Mouse (Mus musculus) heart, embryonic 16.5 days (tissue): ENCODE results near the gene Haus2. TPM values are rescaled to one million over a fixed set of nuclear protein-coding genes. Genes with fewer than 3 reads are reported as not detected.
"Not testable (repeated sequence)": the region's sequence is repeated elsewhere in the genome, so short reads cannot be mapped to it uniquely, and the experiment has no call there.

Source experiments
- ATAC-seq: fragments of 200-750 bp; cut with Nextera tagmentation; replicated peaks from 2 replicates; pipeline ENCODE4 v1.8.0; 2017; ENCODE audit warnings: moderate number of reproducible peaks; ENCODE audit not compliant: insufficient read depth, low FRiP score; ENCODE audit errors: extremely low read depth
- H3K27ac ChIP-seq: fragments of 300-500 bp; sonication (generic); 2 replicates; pipeline ENCODE4 v1.5.1; 2014; ENCODE audit warnings: mild to moderate bottlenecking, low read length, control low read depth, moderate library complexity
- H3K27me3 ChIP-seq: fragments of 300-500 bp; sonication (generic); 2 replicates; pipeline ENCODE4 v1.6.1; 2014; ENCODE audit warnings: low read length, mixed read lengths; ENCODE audit not compliant: control insufficient read depth, insufficient read depth
- H3K36me3 ChIP-seq: fragments of 300-500 bp; sonication (generic); 2 replicates; pipeline ENCODE4 v1.6.1; 2014; ENCODE audit not compliant: control insufficient read depth, insufficient read depth
- H3K4me1 ChIP-seq: fragments of 300-500 bp; sonication (generic); 2 replicates; pipeline ENCODE4 v1.6.1; 2014; ENCODE audit warnings: low read length, mixed read lengths; ENCODE audit not compliant: control insufficient read depth, insufficient read depth
- H3K4me2 ChIP-seq: fragments of 300-500 bp; sonication (generic); 2 replicates; pipeline ENCODE4 v1.6.1; 2014; ENCODE audit warnings: low read depth, mild to moderate bottlenecking, control low read depth, low read length
- H3K4me3 ChIP-seq: fragments of 300-500 bp; sonication (generic); 2 replicates; pipeline ENCODE4 v1.5.1; 2014; ENCODE audit warnings: mild to moderate bottlenecking, control low read depth, low read length
- H3K9ac ChIP-seq: fragments of 300-500 bp; sonication (generic); 2 replicates; pipeline ENCODE4 v1.6.1; 2014; ENCODE audit warnings: low read length, control low read depth
- H3K9me3 ChIP-seq: fragments of 300-500 bp; sonication (generic); replicated peaks from 2 replicates; pipeline ENCODE4 v1.6.1; 2016; ENCODE audit warnings: low read length; ENCODE audit not compliant: control insufficient read depth
- WGBS: fragments of 180-500 bp; shearing (Covaris S2); extraction: QIAGEN DNeasy Blood & Tissue Kit; methylation state at CpG from one replicate; pipeline ENCODE4 v1.1.7; 2014; 5-methylcytosine and 5-hydroxymethylcytosine counted together
- polyA plus RNA-seq: library from polyadenylated mRNA; unstranded; fragments of >200 nt; fragmentation: Nextera tagmentation; extraction: Ambion mirVana; gene quantifications from 2 replicates; pipeline ENCODE4 v1.2.1, GENCODE M21; 2015

Gene Haus2
- polyA plus RNA-seq, 1 experiment from 2014 or later, result 19.3 TPM

DNA sequence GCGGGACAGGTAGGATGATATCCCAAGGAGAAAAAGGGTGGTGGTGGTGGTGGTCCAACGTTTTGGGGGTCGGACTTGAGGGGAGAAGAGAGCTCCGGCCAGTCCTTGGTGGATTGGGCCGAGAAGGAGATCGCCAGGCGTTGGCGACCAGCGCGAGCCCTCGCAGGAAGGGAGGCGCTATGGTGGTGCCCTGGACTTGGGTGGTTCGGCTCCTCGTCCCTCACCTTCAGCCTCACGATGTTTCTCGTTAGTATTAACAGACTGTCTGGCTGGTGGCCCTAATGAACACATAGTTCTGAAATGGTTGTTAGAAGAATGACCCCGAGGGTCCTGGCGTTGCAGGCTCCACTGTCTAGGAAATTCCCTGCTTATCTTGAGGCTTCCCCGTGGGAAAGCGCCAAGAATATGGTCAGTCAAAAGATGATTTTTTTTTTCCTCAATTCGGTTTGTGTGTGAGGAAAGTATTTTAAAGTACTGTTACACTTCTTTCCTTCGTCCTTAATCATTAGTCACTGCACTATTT lies 41.3 kb upstream of the Haus2 start:
- H3K9me3 ChIP-seq, result no peaks in the 10 kb centered on the region
- H3K36me3 ChIP-seq, result peaks cover 2% of the 10 kb centered on the region; the same call in 1 of the 2 replicates
- ATAC-seq, result peak; percentile 73
- H3K9ac ChIP-seq, result peak overlapping the region; percentile 86
- no peaks in the 10 kb centered on the region for H3K27me3 ChIP-seq
- H3K4me2 ChIP-seq, result peak overlapping the region; percentile 71
- peaks cover 13% of the 10 kb centered on the region for H3K4me1 ChIP-seq
- H3K4me3 ChIP-seq, result peak overlapping the region; percentile 69
- peak overlapping the region; percentile 88 for H3K27ac ChIP-seq
- WGBS, result under 1% methylated on average over 22 of the region's 22 CpGs

DNA sequence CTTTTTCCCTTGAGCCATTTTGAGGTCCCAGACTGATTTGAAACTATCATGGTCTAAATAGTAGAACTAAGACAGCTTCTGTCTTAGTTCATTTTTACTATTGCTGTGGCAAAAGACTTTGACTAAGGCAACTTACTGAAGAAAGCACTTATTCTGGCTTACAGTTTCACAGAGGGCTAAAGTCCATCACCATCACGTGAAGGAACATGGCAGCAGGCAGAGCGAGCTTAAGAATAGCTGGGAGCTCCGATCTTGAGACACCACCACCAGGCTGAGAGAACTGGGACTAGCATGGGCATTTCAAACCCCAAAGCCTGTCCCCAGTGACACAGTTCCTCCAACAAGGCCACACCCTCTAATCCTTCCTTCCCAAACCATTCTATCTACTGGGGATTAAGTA lies 38.1 kb upstream of the Haus2 start:
- H3K4me3 ChIP-seq, result no peak overlapping the region

DNA sequence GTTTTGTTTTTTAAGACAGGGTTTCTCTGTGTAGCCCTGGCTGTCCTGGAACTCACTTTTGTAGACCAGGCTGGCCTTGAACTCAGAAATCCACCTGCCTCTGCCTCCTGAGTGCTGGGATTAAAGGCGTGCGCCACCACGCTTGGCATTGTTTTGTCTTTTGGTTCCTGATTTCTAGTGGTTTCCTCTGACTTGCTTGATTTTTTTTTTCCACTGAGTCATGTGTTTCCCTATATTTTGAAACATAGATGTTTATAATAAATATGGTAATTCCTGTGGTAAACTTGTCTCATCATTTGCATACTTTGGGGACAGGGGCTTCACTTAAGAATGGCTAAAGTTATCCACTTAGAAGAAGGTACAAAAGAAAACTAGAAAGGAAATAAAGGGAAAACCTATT lies 37.0 kb upstream of the Haus2 start:
- not testable (repeated sequence) for H3K27me3 ChIP-seq, H3K9ac ChIP-seq, H3K36me3 ChIP-seq, ATAC-seq, H3K27ac ChIP-seq, H3K4me3 ChIP-seq, H3K9me3 ChIP-seq, H3K4me2 ChIP-seq
- H3K4me1 ChIP-seq, result peaks cover 13% of the 10 kb centered on the region
- WGBS, result 95% methylated on average over 3 of the region's 3 CpGs

More for the DNA sequence above, 38.1 kb upstream of the Haus2 start:
- Histone ChIP-seq H3K9ac (no peak overlapping the region), H3K36me3 (peaks cover 2% of the 10 kb centered on the region; the same call in 1 of the 2 replicates), H3K4me2 (no peak overlapping the region), H3K27me3 (no peaks in the 10 kb centered on the region), H3K27ac (no peak overlapping the region), H3K9me3 (no peaks in the 10 kb centered on the region), H3K4me1 (peaks cover 15% of the 10 kb centered on the region)
- no peak for ATAC-seq
- WGBS, result 95% methylated on average over 3 of the region's 3 CpGs

DNA sequence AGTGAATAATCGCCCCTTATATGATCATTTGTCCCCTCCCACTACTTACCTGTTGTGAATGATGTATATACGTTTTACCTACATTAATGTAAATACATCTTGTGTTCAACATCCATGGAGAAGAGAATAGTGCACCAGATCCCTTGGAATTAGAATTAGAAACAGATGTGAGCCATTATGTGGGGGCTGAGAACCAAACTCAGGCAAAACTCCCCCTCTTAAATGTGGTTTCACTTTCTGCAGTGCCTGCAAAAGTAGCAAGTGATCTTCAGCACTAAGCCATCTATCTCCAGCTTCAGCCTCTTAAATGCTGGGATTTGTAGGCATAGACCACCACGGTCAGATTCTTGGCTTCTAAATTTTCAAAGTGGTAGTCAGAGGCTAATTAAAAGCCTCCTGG lies 34.1 kb upstream of the Haus2 start:
- no peak overlapping the region for H3K4me3 ChIP-seq
- 83% methylated on average over 3 of the region's 3 CpGs for WGBS
- H3K36me3 ChIP-seq, result peaks cover 2% of the 10 kb centered on the region; the same call in 1 of the 2 replicates
- no peaks in the 10 kb centered on the region for H3K27me3 ChIP-seq
- no peak for ATAC-seq
- no peak overlapping the region for H3K27ac ChIP-seq
- no peak overlapping the region for H3K4me2 ChIP-seq
- no peak overlapping the region for H3K9ac ChIP-seq
- H3K9me3 ChIP-seq, result no peaks in the 10 kb centered on the region
- 0 out of 2 replicates have a peak, but pooled peaks cover 2% of the 10 kb centered on the region for H3K4me1 ChIP-seq

DNA sequence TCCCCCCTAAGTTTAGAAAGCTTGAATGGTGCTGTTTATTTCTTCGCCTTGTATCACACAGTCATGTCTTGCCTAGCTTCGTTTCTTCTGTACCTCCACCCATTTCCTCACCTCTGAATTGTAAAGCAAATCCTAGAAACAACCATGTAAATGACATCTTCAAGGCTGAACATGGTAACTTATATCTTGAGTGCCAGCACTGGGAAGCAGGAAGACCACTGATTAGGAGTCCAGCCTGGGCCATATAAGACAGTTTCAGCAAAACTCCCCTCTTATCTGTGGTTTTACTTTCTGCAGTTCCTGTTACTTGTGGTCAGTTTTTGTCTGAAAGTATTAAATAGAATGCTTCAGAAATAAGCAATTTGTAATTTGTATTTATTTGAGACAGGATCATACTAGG lies 33.2 kb upstream of the Haus2 start:
- no peak overlapping the region for H3K4me2 ChIP-seq
- 74% methylated on average over 2 of the region's 2 CpGs for WGBS
- no peak for ATAC-seq

DNA sequence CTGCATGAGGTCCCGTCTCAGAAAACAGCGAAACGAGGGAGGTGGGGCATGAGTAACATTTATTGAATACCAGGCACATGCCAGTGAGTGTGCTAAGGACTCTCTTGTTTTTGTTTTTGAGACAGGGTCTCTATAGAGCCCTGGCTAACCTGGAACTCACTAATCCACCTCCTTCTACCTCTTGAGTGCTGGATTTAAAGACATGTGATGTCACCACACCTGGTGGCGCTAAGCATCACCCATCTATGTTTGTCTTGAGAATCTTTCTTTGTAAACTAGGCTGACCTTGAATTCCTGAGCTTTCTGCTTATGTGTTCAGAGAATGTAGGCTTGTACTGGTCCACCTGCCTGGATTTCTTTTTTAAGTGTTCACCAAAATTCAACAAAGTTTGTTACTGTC lies 31.4 kb upstream of the Haus2 start:
- WGBS, result 60% methylated on average over 4 of the region's 4 CpGs
- H3K4me1 ChIP-seq, result 0 out of 2 replicates have a peak, but pooled peaks cover 2% of the 10 kb centered on the region
- no peak for ATAC-seq
- no peaks in the 10 kb centered on the region; the same call in 1 of the 2 replicates for H3K36me3 ChIP-seq
- no peak overlapping the region for H3K4me3 ChIP-seq
- no peak overlapping the region for H3K27ac ChIP-seq
- no peaks in the 10 kb centered on the region for H3K9me3 ChIP-seq
- no peak overlapping the region for H3K4me2 ChIP-seq
- H3K27me3 ChIP-seq, result no peaks in the 10 kb centered on the region
- H3K9ac ChIP-seq, result no peak overlapping the region

More for the DNA sequence above, 33.2 kb upstream of the Haus2 start:
- no peak overlapping the region for H3K4me3 ChIP-seq
- no peaks in the 10 kb centered on the region for H3K27me3 ChIP-seq
- H3K27ac ChIP-seq, result no peak overlapping the region
- no peak overlapping the region for H3K9ac ChIP-seq
- peaks cover 2% of the 10 kb centered on the region; the same call in 1 of the 2 replicates for H3K36me3 ChIP-seq
- no peaks in the 10 kb centered on the region for H3K9me3 ChIP-seq
- H3K4me1 ChIP-seq, result 0 out of 2 replicates have a peak, but pooled peaks cover 2% of the 10 kb centered on the region

DNA sequence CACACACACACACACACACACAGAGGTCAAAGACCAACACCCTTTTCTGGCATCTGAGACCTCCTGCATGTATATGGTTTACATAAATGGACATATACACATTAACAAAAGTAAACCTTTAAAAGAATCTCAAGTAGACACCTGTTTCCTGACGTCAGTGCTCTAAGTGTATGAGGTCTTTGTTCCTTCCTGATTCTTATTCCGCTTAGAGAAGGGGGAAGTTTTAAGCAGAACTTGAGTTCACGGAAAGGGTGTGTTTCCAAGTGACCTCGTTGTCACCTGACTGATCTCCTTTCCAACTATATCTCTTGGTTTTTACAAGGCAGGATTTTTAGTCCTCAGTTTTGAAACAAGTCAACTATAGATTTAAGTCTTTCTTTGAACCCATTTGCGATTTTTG lies 30.9 kb upstream of the Haus2 start:
- Histone ChIP-seq H3K4me3 (no peak overlapping the region), H3K9me3 (no peaks in the 10 kb centered on the region), H3K4me1 (0 out of 2 replicates have a peak, but pooled peaks cover 2% of the 10 kb centered on the region), H3K36me3 (no peaks in the 10 kb centered on the region; the same call in 1 of the 2 replicates), H3K27me3 (no peaks in the 10 kb centered on the region), H3K9ac (no peak overlapping the region), H3K27ac (no peak overlapping the region), H3K4me2 (no peak overlapping the region)
- WGBS, result 60% methylated on average over 5 of the region's 5 CpGs
- ATAC-seq, result no peak; the same call in 1 of the 2 replicates

DNA sequence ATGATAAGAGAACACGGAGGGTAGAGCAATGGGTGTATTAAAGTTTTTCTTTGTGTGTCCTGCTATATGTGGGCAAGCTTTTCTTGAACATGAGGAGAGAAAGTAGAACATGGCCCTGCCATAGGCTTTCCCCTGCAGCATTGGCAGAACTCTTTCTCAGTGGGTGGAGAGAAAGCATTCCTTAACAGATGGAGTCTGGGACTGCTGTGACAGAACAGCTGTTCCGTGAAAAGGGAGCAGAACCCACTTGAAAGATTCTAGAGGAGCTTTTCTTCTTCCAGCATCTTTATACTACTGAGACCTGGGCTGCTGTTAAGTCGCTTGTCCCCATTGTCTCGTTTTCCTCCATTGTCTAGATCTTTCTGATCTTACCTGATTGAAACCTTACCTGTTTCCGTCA lies 19.4 kb upstream of the Haus2 start:
- no peaks in the 10 kb centered on the region for H3K4me1 ChIP-seq
- no peak overlapping the region for H3K4me3 ChIP-seq
- no peaks in the 10 kb centered on the region for H3K27me3 ChIP-seq
- ATAC-seq, result no peak
- H3K36me3 ChIP-seq, result peaks cover 14% of the 10 kb centered on the region
- no peak overlapping the region for H3K4me2 ChIP-seq
- H3K27ac ChIP-seq, result no peak overlapping the region
- WGBS, result 80% methylated on average over 5 of the region's 5 CpGs
- H3K9me3 ChIP-seq, result no peaks in the 10 kb centered on the region
- no peak overlapping the region for H3K9ac ChIP-seq

DNA sequence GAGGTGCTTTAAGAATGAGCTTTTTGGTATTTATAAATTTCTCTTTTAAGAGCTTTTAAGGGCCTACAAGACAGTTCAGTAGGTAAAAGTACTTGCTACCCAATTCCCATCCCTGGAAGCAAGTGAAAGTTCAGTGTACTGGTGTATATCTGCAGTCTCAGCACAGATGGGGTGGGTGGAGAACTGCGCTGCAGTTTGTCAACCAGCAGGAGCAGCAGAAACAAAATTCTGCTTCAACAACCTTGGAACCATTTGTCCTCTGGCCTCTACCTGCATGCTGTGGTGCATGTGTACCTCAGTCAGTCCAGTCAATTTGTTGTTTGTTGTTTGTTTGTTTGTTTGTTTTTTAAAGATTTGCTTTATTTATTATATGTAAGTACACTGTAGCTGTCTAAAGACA lies 17.0 kb upstream of the Haus2 start:
- H3K36me3 ChIP-seq, result peaks cover 19% of the 10 kb centered on the region
- no peaks in the 10 kb centered on the region for H3K27me3 ChIP-seq
- H3K9me3 ChIP-seq, result no peaks in the 10 kb centered on the region
- no peak overlapping the region for H3K4me3 ChIP-seq
- 97% methylated on average over 1 of the region's 1 CpGs for WGBS
- no peaks in the 10 kb centered on the region for H3K4me1 ChIP-seq
- H3K4me2 ChIP-seq, result no peak overlapping the region
- H3K9ac ChIP-seq, result no peak overlapping the region
- H3K27ac ChIP-seq, result no peak overlapping the region
- ATAC-seq, result no peak
